Mouse (Mus musculus) lung, postnatal 36 days (tissue): ENCODE measurements around the gene Pbx2.
A peak's percentile ranks its signal among the peaks of the same experiment; 100 is the strongest.

Experiments
- DNase-seq: peaks from one replicate; pipeline ENCODE4 v3.0.0; 2022; ENCODE audit warnings: mixed read lengths

The Pbx2 gene

GRCm38 (mm10) chr17:34631647-34632046 is 40.6 kb downstream of the Pbx2 start:
- no peak for DNase-seq

GRCm38 (mm10) chr17:34632261-34632691 is 41.2 kb downstream of the Pbx2 start:
- peak; percentile 88 for DNase-seq

GRCm38 (mm10) chr17:34635671-34636070 is 44.6 kb downstream of the Pbx2 start:
- no peak for DNase-seq

- no peak for DNase-seq
These were observed 46.4 kb downstream of the Pbx2 start for GRCm38 (mm10) chr17:34637459-34637858.

- DNase-seq: no peak
These were observed 48.6 kb downstream of the Pbx2 start for GRCm38 (mm10) chr17:34639461-34640255.

- no peak for DNase-seq
These were observed 49.9 kb downstream of the Pbx2 start for GRCm38 (mm10) chr17:34640778-34641601.

- no peak for DNase-seq
These were observed 50.9 kb downstream of the Pbx2 start for GRCm38 (mm10) chr17:34641945-34642344.

- no peak for DNase-seq
These were observed 52.3 kb downstream of the Pbx2 start for GRCm38 (mm10) chr17:34643379-34643778.

GRCm38 (mm10) chr17:34643944-34644343 is 52.9 kb downstream of the Pbx2 start:
- DNase-seq: no peak

- peak; percentile 99 for DNase-seq
These were observed 53.5 kb downstream of the Pbx2 start, which contains the start of gene Fkbpl for GRCm38 (mm10) chr17:34644608-34645007. TSS of gene Fkbpl (plus strand) at chr17:34644764.

- DNase-seq: no peak
These were observed 54.3 kb downstream of the Pbx2 start for GRCm38 (mm10) chr17:34645256-34645829.

- no peak for DNase-seq
These were observed 54.9 kb downstream of the Pbx2 start for GRCm38 (mm10) chr17:34645831-34646511.
